Comparison of ENCODE assay signal across 8 mouse cellular contexts in the genomic region with DNA sequence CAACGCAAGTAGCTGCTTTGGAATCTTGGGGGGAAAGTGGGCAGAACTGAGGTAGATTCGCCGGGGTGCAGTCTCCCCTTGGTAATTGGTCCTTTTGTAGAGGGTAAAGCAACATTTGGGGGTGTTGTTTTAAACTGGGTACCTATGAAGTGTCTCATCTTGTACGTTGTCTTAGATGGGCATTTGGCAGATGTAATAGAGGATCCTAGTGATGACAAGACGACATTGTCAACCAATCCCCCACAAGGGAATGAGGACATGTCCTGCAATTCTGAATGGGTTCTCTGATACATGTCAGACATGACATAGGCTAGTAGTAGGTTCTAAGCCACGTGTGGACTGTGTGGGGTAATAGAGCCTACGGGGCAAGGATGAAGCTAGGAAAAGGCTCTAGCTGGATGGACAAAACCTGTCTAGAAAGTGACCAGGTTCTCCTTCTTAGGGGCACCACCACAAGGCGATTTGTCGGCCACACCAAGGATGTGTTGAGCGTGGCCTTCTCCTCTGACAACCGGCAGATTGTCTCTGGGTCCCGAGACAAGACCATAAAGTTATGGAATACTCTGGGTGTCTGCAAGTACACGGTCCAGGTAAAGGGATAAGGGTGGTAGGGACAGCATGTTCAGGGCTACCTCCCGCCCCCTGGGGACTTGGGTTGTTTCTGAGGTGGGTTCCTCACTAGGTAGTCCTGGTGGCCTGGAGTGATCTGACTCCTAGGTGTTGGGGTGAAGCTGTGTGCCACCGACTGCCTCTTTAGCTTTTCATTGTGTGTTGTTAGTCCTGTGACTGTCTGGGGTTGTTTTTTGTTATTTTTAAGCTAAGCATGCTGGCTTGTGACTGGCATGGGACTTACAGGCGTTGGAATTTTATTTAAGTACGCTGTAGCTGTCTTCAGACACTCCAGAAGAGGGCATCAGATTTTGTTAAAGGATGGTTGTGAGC. TPM values are rescaled to one million over a fixed set of nuclear protein-coding genes. Genes with fewer than 3 reads are reported as not detected.
DNase-seq lines count a peak whose midpoint lies in the region; ATAC-seq and TF ChIP-seq lines count a peak whose summit lies in the region.

No protein-coding gene starts in this region.

- H3K27ac ChIP-seq in kidney, embryonic 16.5 days (ENCODE audit: low read length) = no peak overlapping the region
- no peak overlapping the region for H3K27ac ChIP-seq in embryonic facial prominence, embryonic 12.5 days
- H3K27ac ChIP-seq in hindbrain, postnatal 0 days = no peak overlapping the region
- no peak overlapping the region for H3K27ac ChIP-seq in midbrain, embryonic 16.5 days (ENCODE audit: low read length)

- H3K36me3 ChIP-seq in kidney, embryonic 16.5 days (ENCODE audit: insufficient read depth, low read length) = peaks cover 57% of the 10 kb centered on the region
- H3K36me3 ChIP-seq in embryonic facial prominence, embryonic 12.5 days = peaks cover 57% of the 10 kb centered on the region
- H3K36me3 ChIP-seq in hindbrain, postnatal 0 days (ENCODE audit: insufficient read depth, low read length) = peaks cover 42% of the 10 kb centered on the region
- peaks cover 32% of the 10 kb centered on the region for H3K36me3 ChIP-seq in midbrain, embryonic 16.5 days (ENCODE audit: control insufficient read depth, insufficient read depth, low read length)

- no peaks in the 10 kb centered on the region for H3K27me3 ChIP-seq in kidney, embryonic 16.5 days (ENCODE audit: insufficient read depth, low read length)
- H3K27me3 ChIP-seq in embryonic facial prominence, embryonic 12.5 days = no peaks in the 10 kb centered on the region
- H3K27me3 ChIP-seq in hindbrain, postnatal 0 days (ENCODE audit: insufficient read depth, low read length) = no peaks in the 10 kb centered on the region
- H3K27me3 ChIP-seq in midbrain, embryonic 16.5 days (ENCODE audit: control insufficient read depth, insufficient read depth, low read depth, low read length) = no peaks in the 10 kb centered on the region

- no peak for TF ChIP-seq CTCF in hindbrain, postnatal 0 days (IDR thresholded peaks at IDR 0.05; ENCODE audit: low read depth)

- H3K4me2 ChIP-seq in kidney, embryonic 16.5 days (replicated peaks; ENCODE audit: low read depth, low read length) = peak overlapping the region; percentile 77
- H3K4me2 ChIP-seq in embryonic facial prominence, embryonic 12.5 days (replicated peaks) = peak overlapping the region; percentile 75
- H3K4me2 ChIP-seq in hindbrain, postnatal 0 days (ENCODE audit: low read depth, low read length) = peak overlapping the region; percentile 93
- H3K4me2 ChIP-seq in midbrain, embryonic 16.5 days (ENCODE audit: low read length) = peak overlapping the region; percentile 83

- no peak for ATAC-seq in kidney, embryonic 16.5 days (ENCODE audit: low FRiP score, low TSS enrichment)
- no peak for ATAC-seq in embryonic facial prominence, embryonic 12.5 days (ENCODE audit: insufficient number of reproducible peaks, insufficient read depth, low FRiP score, low TSS enrichment)
- no peak for ATAC-seq in hindbrain, postnatal 0 days
- ATAC-seq in midbrain, embryonic 16.5 days = no peak

- DNase-seq in kidney, adult 18-20 months = no peak
- no peak for DNase-seq in hindbrain, postnatal 0 days (ENCODE audit: low spot score)
- no peak for DNase-seq in ovary, postnatal 36 days (ENCODE audit: low spot score)
- no peak for DNase-seq in adrenal gland, postnatal 36 days
- no peak for DNase-seq in spleen, postnatal 36 days (ENCODE audit: low spot score in 2 of 2)

- H3K9ac ChIP-seq in kidney, embryonic 16.5 days (replicated peaks; ENCODE audit: low read length) = peak overlapping the region; percentile 95
- H3K9ac ChIP-seq in embryonic facial prominence, embryonic 12.5 days = peak overlapping the region; percentile 94
- H3K9ac ChIP-seq in hindbrain, postnatal 0 days (replicated peaks; ENCODE audit: low read length) = peak overlapping the region; percentile 78
- H3K9ac ChIP-seq in midbrain, embryonic 16.5 days (ENCODE audit: low read depth, low read length) = peak overlapping the region; percentile 86

- peak overlapping the region; percentile 97 for H3K4me3 ChIP-seq in kidney, embryonic 16.5 days (ENCODE audit: low read length)
- peak overlapping the region; percentile 89 for H3K4me3 ChIP-seq in embryonic facial prominence, embryonic 12.5 days
- peak overlapping the region; percentile 86 for H3K4me3 ChIP-seq in hindbrain, postnatal 0 days (ENCODE audit: low read length)
- H3K4me3 ChIP-seq in midbrain, embryonic 16.5 days (ENCODE audit: low read depth, low read length) = peak overlapping the region; percentile 86; the same call in 1 of the 2 replicates

- H3K4me1 ChIP-seq in kidney, embryonic 16.5 days (ENCODE audit: insufficient read depth, low read length) = peaks cover 24% of the 10 kb centered on the region
- H3K4me1 ChIP-seq in embryonic facial prominence, embryonic 12.5 days = peaks cover 19% of the 10 kb centered on the region
- H3K4me1 ChIP-seq in hindbrain, postnatal 0 days (ENCODE audit: insufficient read depth, low read length) = peaks cover 12% of the 10 kb centered on the region
- peaks cover 32% of the 10 kb centered on the region for H3K4me1 ChIP-seq in midbrain, embryonic 16.5 days (ENCODE audit: control insufficient read depth, insufficient read depth, low read length)

- no peaks in the 10 kb centered on the region for H3K9me3 ChIP-seq in kidney, embryonic 16.5 days (ENCODE audit: low read length)
- no peaks in the 10 kb centered on the region for H3K9me3 ChIP-seq in embryonic facial prominence, embryonic 12.5 days
- H3K9me3 ChIP-seq in hindbrain, postnatal 0 days (ENCODE audit: low read length) = no peaks in the 10 kb centered on the region
- no peaks in the 10 kb centered on the region for H3K9me3 ChIP-seq in midbrain, embryonic 16.5 days (replicated peaks; ENCODE audit: control insufficient read depth, low read length, poor library complexity, severe bottlenecking)

- 69% methylated on average over 17 of the region's 17 CpGs for WGBS in kidney, embryonic 16.5 days
- WGBS in embryonic facial prominence, embryonic 12.5 days = 74% methylated on average over 17 of the region's 17 CpGs
- WGBS in hindbrain, postnatal 0 days = 78% methylated on average over 17 of the region's 17 CpGs
- WGBS in midbrain, embryonic 16.5 days = 83% methylated on average over 17 of the region's 17 CpGs

RNA-seq across cellular contexts. Expression of a gene that starts 2.0 kb away (rescaled TPM):
- 712 and 779 TPM in 2 replicates for polyA plus RNA-seq in kidney, embryonic 16.5 days (2015; fragmentation: Nextera tagmentation; extraction: Ambion mirVana)
- polyA plus RNA-seq in embryonic facial prominence, embryonic 12.5 days (2016; fragmentation: Nextera tagmentation; extraction: Ambion mirVana) = 660 and 665 TPM in 2 replicates
- 897 and 958 TPM in 2 replicates for total RNA-seq in hindbrain, postnatal 0 days (2014; rRNA removed)
- polyA plus RNA-seq in hindbrain, postnatal 0 days (2015; fragmentation: Nextera tagmentation; extraction: Ambion mirVana) = 324 and 342 TPM in 2 replicates
- 347 and 351 TPM in 2 replicates for polyA plus RNA-seq in midbrain, embryonic 16.5 days (2015; fragmentation: Nextera tagmentation; extraction: Ambion mirVana)
- 100 to 1,000 TPM; 711 to 729 TPM for total RNA-seq in adrenal gland, postnatal 36 days (2021)

RNA-seq across cellular contexts. Expression of a gene that starts 15.1 kb away (rescaled TPM):
- 7.1 and 7.2 TPM in 2 replicates for polyA plus RNA-seq in kidney, embryonic 16.5 days (2015; fragmentation: Nextera tagmentation; extraction: Ambion mirVana)
- 6.7 and 7.1 TPM in 2 replicates for polyA plus RNA-seq in embryonic facial prominence, embryonic 12.5 days (2016; fragmentation: Nextera tagmentation; extraction: Ambion mirVana)
- total RNA-seq in hindbrain, postnatal 0 days (2014; rRNA removed) = 42.1 and 43.3 TPM in 2 replicates
- polyA plus RNA-seq in hindbrain, postnatal 0 days (2015; fragmentation: Nextera tagmentation; extraction: Ambion mirVana) = 5.5 and 7.1 TPM in 2 replicates
- polyA plus RNA-seq in midbrain, embryonic 16.5 days (2015; fragmentation: Nextera tagmentation; extraction: Ambion mirVana) = 6.7 and 6.9 TPM in 2 replicates
- total RNA-seq in adrenal gland, postnatal 36 days (2021) = 10 to 100 TPM; 32.9 to 45.2 TPM

RNA-seq across cellular contexts. Expression of a gene that starts 23.8 kb away (rescaled TPM):
- polyA plus RNA-seq in kidney, embryonic 16.5 days (2015; fragmentation: Nextera tagmentation; extraction: Ambion mirVana) = 4.4 and 4.8 TPM in 2 replicates
- 0.65 and 1.5 TPM in 2 replicates for polyA plus RNA-seq in embryonic facial prominence, embryonic 12.5 days (2016; fragmentation: Nextera tagmentation; extraction: Ambion mirVana)
- 4.0 and 7.7 TPM in 2 replicates for total RNA-seq in hindbrain, postnatal 0 days (2014; rRNA removed)
- 3.7 TPM in 2 replicates for polyA plus RNA-seq in hindbrain, postnatal 0 days (2015; fragmentation: Nextera tagmentation; extraction: Ambion mirVana)
- 1.8 and 3.6 TPM in 2 replicates for polyA plus RNA-seq in midbrain, embryonic 16.5 days (2015; fragmentation: Nextera tagmentation; extraction: Ambion mirVana)
- 1 to 10 TPM; 6.4 to 8.6 TPM for total RNA-seq in adrenal gland, postnatal 36 days (2021)

RNA-seq across cellular contexts. Expression of a gene that starts 24.4 kb away (rescaled TPM):
- 0.86 and 1.2 TPM in 2 replicates for polyA plus RNA-seq in kidney, embryonic 16.5 days (2015; fragmentation: Nextera tagmentation; extraction: Ambion mirVana)
- polyA plus RNA-seq in embryonic facial prominence, embryonic 12.5 days (2016; fragmentation: Nextera tagmentation; extraction: Ambion mirVana) = 6.9 and 7.0 TPM in 2 replicates
- 20.1 and 26.4 TPM in 2 replicates for total RNA-seq in hindbrain, postnatal 0 days (2014; rRNA removed)
- 5.7 and 6.0 TPM in 2 replicates for polyA plus RNA-seq in hindbrain, postnatal 0 days (2015; fragmentation: Nextera tagmentation; extraction: Ambion mirVana)
- polyA plus RNA-seq in midbrain, embryonic 16.5 days (2015; fragmentation: Nextera tagmentation; extraction: Ambion mirVana) = 1.3 and 1.8 TPM in 2 replicates
- 1 to 10 TPM; 1.4 to 3.2 TPM for total RNA-seq in adrenal gland, postnatal 36 days (2021)
